Mouse (Mus musculus) monocyte, adult 2 months (primary cell): Measurements from ENCODE around the gene Pola1.
A peak's percentile ranks its signal among the peaks of the same experiment; 100 is the strongest.

Experiments used
- DNase-seq, 2 experiments: peaks; one replicate each; pipeline ENCODE4 v3.0.0; 2022; ENCODE audit warnings: low spot score in 2 of 2, low read depth in 1 of 2

The Pola1 gene

DNA sequence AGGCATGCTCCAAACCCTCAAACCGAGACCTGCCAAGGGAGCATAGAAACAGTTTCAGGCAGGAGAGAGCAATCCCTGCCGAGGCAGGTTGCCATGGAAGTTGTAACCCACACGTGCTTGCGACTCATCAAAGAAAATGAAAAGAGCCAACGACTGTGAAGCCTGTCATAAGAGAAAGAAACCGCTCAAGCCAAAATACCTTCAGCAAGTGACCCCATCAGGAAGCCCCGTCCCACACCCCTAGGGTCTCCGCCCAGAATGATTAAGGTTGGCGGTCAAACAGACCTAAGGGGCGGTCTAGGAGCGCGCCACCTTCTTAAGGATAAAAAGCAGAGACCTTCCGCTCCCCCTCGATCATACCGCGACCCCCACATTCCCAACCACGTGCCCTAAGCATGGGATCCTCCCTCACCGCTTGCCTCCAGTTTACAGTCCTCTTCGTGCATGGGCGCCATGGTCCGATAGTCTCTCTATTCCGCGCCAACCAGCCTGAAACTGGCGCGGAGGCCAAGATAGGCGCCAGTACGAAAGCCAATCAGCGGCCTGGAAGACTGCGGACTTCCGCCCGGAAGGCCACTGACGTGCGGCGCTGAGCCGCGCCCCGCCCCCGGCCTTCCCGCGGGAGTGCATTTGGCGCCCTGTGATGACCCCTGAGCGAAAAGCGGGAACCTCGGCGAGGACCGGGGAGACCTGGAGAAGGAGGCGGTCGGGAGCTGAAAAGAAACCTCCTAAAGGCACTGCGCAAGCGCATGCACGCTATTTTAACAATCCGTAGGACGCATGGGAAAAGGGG, at the start of gene Pola1:
TSS of gene Pola1 (minus strand) at position 499 of the 793 bp plus-strand sequence.
- peak; percentile 50 to 61 for DNase-seq

- no peak for DNase-seq
Measured at GRCm38 (mm10) chrX:93676228-93676627, 44.3 kb upstream of the Pola1 start.

GRCm38 (mm10) chrX:93674836-93675795, 43.2 kb upstream of the Pola1 start:
- no peak for DNase-seq

GRCm38 (mm10) chrX:93674432-93674831, 42.5 kb upstream of the Pola1 start:
- no peak for DNase-seq

DNA sequence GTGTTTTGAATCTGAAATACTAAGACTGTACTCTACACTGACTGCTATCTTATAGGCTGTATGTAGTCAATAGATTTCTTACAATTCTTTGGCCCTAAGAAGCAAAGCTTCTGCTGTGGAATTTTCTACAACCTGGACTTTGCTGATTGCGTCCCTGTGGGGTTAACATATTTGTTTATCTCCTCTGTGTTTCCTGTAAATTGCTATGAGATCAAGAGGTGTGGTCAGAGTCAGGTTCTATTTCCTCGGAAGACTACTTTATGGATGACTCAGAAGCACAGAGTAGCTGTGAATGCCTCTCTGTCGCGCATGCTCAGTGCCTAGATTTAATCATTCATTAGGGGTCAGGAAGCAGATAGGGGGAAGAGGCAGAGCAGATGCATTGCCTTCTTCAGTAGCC, 32.8 kb upstream of the Pola1 start:
- no peak for DNase-seq

GRCm38 (mm10) chrX:93663919-93664586, 32.1 kb upstream of the Pola1 start:
- DNase-seq = no peak

- no peak for DNase-seq
Measured at GRCm38 (mm10) chrX:93655153-93655552, 23.2 kb upstream of the Pola1 start.

GRCm38 (mm10) chrX:93654218-93655002, 22.5 kb upstream of the Pola1 start, which contains the start of gene Pcyt1b:
TSS of gene Pcyt1b (plus strand) at chrX:93654863.
- no peak for DNase-seq

- no peak for DNase-seq
Measured at GRCm38 (mm10) chrX:93650738-93651137, 18.8 kb upstream of the Pola1 start.

GRCm38 (mm10) chrX:93644022-93644421, 12.1 kb upstream of the Pola1 start:
- no peak for DNase-seq

- no peak for DNase-seq
Measured at GRCm38 (mm10) chrX:93643600-93643999, 11.6 kb upstream of the Pola1 start.

DNA sequence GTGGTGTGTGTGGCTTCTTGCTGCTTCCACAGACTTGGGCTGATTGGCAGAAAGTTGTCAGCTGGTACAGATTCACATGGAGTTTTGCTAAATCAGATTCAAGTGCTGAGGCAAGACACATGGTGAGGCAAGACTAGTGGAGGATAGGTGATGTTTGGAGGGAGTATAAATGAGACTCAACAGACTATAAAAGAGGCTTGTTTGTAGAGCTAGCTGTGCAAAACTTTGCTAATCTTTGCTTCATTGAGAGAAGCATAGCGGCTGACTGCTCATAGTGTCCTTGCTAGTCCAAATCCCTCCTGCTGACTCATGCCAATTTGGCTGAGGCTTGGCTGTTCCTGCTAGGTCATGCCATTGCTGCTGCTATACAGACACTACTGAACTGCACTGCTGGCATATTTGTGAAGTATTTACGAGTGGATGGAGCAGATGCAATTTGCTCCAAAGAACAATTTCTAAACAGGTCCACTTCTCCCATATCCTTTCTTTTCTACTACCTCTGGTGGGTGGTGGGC, 3.0 kb upstream of the Pola1 start:
- DNase-seq = no peak

DNA sequence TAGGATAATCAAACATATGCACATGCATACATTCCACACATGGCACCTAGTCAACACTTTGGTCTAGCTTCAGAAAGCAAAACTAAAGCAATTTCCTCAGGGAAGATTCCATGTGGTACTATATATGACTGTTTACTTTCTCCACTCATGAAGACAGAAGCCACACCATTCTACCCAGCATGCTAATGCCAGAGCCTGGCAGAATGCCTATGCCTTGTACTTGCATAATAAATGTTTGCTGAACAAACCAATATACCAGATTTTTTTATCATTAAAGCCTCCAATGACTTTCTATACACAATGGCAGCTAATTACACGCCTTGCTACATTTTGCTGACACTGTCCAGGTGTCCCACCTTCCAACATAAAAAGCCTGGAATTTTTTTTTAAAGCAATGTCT, 1.7 kb downstream of the Pola1 start:
- no peak for DNase-seq

DNA sequence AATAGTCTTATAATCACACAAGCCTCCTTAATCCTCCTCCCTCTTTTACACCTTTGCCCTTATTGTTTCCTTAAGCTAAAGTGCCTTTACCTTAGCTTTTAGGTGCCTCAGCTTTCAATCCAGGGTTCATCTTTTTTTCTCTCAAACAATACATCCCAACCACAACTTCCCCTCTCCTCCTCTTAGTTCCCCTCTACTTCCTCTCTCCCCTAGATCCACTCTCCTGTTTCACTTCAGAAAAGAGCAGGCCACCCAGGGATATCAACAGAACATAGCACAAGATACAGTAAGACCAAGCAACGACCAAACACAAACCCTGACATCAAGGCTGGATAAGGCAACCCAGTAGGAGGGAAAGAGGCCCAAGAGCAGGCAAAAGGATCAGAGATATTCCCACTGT, 29.7 kb downstream of the Pola1 start:
- DNase-seq = no peak

GRCm38 (mm10) chrX:93594283-93594682, 37.7 kb downstream of the Pola1 start:
- DNase-seq = no peak

DNA sequence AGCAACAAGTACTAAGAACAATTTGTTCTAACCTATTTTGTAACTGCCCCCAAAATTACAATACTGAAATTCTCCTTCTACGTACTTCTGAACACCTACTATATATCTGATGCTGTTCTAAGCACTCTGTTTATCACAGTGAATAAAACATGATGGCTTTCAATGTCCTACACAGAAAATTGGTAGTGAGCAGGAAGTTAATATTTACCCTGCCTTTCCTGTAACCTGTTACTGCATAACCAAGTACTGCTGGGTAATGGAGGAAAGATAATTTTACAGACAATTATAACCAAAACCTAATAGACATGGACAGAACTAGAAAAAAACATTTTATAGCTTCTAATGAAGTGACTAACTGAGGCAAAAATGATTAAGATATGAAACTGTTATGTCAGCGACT, 51.0 kb downstream of the Pola1 start:
- DNase-seq = no peak

DNA sequence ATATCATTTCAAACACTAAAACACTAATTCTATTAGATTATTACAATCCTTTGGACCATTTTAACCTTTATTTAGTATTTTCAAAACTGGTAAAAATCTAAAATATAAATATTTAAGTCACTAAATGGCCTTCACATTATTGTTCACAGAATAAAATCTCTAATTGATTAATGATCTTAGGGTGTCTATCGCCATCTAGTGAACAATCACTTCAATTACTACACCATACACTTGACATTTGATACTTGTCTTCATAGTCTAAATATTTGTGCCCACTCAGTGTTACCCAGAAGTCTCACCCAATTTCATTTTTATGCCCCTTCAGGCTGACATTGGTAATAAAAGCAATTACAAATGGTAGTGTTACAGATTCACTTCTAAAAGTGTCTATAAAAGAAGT, 74.8 kb downstream of the Pola1 start:
- DNase-seq = no peak

- no peak for DNase-seq
Measured at GRCm38 (mm10) chrX:93539779-93540178, 92.2 kb downstream of the Pola1 start.

- DNase-seq = no peak
Measured at GRCm38 (mm10) chrX:93502865-93503353, 129.0 kb downstream of the Pola1 start.

DNA sequence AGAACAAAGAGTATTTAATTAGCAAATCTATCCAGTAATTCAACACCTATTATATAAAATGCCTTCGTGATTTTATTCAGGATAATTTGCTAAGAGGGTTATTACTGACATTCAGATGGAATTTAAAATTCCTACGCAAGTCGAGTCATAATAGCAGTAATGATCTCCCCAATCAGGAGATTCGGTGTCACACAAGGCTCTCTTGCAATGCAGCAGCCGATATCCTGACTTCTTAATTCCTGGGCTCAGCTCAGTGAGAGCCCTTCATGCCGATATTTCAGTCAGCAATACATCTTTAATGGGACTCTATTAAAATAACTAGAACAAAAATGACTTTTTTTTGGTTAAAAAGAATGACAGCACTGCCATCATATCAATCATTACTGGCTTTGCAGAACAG, 134.4 kb downstream of the Pola1 start:
- DNase-seq = no peak
